Mouse (Mus musculus): Measurements from ENCODE around the gene Sirt5.

Gene Sirt5

DNA sequence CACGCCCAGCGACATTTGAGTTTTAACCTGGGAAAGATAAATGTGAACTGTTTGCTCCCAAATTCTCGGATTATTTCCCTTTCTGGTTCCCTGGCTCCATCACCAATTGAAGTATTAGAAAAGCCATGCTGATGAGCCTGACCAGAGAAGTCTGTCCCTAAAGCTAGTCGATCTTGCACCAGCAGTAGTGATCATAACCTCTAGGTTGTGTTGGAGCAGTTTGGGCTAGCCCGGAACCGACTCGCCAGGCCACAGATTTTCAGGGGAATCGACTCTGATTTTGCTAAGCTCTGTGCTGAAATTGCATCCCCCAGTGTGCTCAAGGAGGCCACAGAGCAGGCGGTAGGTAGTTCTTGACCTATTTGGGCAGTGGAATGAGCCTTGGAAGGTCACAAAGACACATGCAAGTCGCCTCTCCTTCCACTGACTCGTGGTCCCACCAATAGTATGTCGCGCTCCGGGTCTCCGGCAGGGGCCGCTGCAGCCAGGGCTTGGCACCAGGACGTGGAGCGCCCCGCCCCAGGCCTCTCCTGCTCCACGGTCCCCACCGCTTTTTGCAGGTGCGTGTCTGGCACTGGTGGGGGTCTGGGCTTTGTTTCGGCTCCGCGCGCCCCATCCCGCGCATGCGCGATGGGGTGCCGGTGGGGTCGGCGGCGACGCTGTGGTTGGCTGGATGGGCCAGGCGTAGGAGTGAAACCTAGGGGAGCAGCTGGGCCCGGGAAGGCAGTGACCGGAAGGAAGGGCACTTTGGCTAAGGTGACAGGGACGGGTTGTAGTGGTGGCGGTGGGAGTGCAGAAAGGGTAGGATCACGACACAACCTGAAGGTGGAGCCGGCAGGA, at the start of gene Sirt5:
Sirt5 (plus strand) TSS at position 512 of the 840 bp plus-strand sequence.
- peak; percentile 94 for DNase-seq

DNA sequence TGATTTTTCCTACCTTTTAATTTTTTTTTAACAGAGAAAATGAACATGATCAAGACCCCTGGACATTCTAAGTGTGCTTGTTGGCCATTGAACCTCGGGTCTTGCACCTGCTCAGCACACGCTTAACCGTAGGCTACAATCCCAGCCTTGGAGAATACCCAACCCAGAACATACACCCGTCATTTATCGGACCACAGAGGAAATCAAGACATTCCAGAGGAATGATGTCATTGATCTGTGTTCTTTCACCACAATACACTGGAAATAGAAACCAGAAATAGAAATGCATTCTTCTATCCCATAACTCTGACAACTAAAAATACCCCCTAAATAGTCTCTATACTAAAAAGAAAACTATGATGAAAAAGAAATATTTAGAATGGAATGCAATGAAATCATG, 47.9 kb upstream of the Sirt5 start:
- DNase-seq = peak; percentile 24

DNA sequence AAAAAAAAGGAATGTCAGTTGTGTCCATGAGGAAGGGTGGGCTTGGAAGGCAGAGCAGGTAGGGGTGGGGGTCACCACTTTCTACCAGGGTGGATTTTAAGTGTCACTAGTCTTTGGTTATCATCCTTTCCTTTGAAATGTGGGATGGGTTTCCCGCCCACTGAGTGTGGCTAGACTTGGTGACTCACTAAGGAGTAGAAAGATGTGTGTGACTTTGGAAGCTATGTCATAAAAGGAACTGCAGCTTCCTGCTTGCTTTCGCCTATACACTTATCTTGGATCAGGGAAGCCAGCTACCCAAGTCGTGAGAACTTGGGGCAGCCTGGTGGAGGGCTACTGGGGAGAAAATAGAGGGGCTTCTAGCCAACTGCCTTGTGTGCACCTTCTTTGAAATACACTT, 45.9 kb upstream of the Sirt5 start:
- no peak for DNase-seq

DNA sequence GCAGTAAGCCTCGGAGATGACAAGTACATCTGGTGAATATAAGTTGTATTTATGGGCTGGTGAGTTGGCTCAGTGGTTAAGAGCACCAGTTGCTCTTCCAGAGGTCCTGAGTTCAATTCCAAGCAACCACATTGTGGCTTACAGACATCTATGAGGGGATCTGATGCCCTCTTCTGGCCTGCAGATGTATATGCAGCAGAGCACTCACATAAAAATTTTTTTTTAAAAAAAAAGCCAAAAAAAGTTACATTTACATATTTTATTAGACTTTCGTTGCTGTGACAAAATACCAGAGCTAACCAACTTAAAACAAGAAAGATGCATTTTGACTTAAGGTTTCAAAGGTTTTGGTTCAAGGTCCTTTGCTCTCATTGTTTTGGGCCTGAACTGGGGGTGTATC, 43.8 kb upstream of the Sirt5 start:
- DNase-seq = no peak

DNA sequence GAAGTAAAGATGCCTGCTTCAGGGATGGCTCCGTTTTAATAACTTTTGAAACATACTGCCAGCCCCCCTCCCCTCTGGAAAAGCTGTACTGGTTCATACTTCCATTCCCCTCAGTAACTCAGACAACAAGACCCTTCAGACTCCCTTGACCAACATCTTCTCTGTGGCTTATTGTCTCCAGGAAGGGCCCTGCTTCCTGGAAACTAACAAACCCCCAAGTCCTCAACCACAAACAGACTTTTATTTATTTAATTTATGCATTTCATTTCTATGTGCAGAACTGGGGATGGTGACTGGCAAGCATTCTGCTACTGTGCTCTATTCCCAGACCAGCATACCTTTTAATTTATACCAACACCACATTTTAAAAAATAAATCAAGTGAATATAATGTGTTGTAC, 39.9 kb upstream of the Sirt5 start:
- DNase-seq = no peak

DNA sequence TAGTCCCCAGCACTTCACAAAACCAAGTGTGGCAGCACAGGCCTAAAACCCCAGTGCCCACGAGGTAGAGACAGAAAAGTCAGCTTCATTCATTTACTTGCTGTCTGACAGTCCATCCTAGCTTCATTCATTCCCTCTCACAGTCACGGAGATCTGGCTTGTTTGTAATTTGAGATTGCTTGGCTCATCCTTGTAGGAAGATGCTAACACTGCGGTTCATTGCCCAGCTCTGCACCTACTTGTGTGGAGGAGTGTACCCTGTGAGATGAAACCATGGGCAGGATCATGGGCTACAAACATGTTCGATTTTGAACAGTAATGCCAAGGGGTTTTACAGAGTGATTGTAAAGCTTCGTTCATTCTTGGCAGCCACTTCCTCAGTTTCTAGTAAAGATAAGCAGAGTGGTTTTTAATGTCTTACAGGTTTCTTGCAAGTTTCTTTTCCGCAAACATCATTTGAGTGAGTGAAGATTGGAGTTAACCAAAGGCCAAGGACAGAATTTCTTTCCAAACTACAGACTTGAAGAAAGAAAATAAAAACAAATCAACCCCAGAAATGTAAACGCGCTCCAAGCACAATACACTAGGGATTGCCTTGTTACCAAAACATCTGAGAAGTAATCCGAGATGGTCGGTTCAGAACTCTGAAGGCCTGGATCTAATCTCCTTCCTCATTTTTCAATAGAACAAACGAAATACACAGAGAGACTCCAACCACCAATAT, 33.4 kb upstream of the Sirt5 start:
- no peak for DNase-seq

DNA sequence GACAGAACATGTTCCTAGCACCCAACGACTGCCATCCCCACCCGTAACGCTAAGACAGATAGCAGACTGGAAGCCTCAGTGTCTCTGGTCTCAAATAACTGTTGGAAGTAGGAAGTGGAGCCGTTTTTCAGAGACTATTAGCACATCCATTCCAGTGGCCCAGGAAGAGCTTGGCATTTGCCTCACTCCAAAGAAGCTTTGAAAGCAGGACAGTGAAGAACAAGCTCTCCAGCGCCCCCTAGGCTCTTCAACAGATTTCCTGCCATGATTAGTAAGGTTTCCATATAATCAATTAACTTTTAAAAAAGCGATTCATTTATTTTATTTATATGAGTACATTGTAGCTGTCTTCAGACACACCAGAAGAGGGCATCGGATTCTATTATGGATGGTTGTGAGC, 32.7 kb upstream of the Sirt5 start:
- peak; percentile 72 for DNase-seq

DNA sequence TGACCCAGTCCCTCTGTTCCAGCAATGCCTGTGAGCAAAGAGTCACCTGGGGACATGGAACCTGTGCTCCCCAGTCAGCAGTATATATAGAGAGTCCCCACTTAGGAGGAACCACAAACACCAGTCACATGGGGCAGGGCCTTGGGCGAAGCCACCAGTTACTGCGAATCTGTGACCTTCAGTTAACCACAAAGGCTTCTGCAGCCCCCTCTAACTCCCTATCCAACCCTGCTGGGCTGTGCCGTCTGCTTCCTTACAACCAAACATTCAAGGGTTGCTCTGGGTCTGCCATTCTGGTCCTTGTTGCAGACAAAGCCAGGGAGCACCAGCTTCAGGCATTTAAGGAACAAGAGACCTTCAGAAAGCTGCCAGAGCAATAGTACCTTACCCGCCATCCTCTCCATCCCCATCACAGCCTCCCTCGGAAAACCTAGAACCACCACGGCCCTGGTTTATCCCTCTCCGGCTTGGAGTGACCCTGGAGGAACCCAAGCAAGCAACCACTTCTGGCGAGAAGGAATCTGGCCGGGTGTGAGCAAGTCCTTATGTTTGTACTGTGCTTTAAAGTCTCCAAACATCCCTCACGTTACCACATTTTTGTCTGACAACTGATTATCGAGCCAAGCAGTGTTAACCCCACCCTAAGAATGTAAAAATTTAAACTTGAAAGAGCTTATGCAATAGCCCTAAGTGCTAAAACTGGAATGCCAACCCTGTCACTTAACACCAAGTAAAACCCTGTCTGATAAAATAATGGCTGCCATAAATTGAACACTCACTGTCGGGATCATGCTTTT, 28.7 kb upstream of the Sirt5 start:
- peak; percentile 41 for DNase-seq

DNA sequence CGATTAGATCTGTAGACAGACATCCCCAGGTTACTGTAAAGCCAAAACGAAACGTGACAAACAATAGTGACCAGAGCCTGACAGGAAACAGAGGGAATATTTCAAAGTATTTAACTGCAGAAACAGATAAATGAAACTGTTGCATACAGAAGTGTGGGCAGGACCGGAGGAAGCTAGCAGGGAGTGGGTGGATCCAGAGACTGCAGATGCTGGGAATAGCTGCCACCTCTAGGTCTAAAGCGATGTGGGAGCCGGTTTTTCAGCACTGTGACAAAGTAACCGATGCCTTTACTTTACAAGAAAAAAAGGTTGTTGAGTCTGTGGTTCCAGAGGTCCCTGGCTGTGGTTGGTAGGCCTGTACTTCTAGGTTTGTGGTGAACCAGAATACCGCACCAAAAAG, 27.3 kb upstream of the Sirt5 start:
- DNase-seq = no peak

DNA sequence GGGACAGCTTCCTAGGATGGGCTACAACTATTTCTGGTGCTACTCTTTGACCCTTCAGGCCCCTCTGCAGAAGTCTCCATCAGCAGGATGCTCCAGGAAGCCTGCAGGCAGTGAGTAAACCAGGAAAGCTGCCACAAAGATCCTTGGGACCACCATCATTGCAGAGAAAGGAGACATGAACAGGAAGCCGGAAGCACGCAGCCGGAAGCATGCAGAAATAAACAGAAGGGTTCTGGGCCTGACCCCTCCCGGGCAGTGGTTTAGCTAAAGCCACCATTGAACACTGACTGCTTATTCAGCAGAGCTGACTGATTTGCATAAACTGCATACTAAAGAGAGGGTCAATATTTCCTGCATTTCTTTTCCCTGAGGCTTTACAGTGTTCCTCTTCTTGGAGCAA, 26.7 kb upstream of the Sirt5 start:
- peak; percentile 17 for DNase-seq

DNA sequence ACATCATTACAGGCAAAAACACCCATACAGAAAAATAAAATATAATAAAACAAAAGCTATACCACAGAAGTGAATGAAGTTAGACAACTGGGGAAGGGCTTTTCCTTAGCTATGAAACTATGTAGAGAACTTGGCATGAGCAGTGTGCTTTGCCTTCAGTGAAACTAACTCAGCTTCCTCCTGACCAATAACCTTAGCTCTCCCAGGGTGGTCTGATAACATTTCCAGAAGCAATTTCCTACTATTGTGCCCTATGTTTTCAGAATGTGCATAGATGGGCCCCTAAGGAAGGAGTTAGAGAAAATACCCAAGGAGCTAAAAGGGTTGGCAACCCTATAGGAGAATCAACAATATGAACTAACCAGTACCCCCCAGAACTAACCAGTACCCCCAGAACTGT, 18.5 kb upstream of the Sirt5 start:
- no peak for DNase-seq

DNA sequence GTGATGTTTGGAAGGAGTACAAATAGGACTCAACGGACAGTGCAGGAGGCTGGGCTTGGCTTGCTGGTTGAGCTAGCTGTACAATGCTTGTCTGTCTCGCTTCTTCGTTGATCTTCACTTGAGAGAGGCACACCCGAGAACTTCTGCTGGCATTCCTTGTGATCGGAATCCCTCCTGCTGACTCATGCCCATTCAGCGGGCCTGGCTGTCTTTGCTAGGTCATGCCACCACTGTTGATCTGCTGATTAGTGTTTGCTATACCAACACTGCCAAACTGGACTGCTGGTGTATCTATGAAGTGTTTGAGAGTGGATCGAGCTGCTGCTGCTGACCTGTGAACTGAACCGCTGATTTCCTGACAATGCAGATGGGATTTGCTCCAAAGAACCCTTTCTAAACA, 15.9 kb upstream of the Sirt5 start:
- peak; percentile 32 for DNase-seq

DNA sequence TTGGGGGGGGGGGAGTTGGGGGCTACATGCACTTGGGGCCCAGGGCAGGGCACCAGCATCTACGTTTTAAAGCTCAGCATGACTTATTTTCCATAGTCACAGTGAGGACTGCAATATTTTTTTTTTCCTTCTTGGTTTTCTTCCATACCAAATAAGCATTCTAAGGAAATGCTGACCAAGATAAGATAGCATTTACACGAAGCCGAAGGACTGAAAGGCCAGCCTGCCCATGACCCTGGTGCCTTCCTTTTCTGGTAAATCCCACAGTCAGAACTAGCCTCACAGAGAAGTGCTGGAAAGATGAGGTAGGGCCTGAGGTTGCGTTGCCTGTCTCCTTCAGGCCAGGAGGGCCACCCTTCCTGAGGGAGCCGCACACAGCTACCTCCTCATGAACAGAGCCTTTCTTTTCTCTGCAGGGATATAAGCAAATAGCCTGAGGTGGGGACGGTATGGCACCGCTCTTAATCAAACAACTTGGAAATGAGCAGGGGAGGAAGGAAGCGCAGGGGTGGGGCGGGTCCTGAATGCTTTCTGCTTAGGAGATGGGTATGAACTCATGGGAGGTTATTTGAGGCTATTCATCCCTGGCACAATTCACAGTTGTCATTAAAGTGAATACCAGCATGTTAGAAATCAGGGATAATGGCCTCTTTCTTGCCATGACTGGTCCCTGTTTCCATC, 14.7 kb upstream of the Sirt5 start:
- DNase-seq = peak; percentile 68

DNA sequence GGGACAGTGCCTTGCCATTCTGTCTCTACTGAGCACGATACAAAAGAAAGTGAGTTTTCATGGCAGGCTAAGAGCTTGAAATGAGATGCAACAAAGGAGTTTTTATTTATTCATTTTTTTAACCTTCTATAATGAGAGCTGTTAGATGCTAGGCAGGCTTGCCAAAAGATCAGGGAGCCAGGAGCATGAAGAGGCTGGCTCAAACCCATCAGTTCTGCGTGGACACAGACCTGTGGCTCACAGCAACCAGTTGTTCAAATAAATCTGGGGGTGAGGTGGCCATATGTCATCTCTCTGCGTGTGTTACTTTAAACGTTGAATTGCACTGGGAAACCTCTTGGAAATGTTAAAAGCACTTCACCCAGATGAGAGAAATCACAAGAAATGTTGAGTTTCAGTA, 11.9 kb upstream of the Sirt5 start:
- no peak for DNase-seq

DNA sequence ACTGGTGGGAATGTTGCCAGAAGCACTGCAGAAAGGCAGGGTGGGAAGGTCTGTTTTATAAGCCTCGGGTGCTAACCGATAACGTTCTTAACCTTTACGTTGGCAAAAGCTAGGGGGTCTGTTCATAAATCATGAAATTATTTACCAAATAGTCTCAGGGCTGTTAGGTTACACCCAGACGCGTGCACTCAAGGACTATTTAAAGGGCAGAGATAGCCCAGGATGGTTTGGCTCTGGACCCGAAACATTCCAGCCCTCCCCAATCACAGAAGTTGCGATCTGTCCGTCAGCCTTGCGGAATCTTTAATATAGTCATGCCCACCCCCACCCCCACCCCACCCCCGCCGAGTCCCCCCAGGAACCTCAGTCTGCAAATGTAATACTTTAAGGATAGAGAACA, 10.9 kb upstream of the Sirt5 start:
- no peak for DNase-seq

DNA sequence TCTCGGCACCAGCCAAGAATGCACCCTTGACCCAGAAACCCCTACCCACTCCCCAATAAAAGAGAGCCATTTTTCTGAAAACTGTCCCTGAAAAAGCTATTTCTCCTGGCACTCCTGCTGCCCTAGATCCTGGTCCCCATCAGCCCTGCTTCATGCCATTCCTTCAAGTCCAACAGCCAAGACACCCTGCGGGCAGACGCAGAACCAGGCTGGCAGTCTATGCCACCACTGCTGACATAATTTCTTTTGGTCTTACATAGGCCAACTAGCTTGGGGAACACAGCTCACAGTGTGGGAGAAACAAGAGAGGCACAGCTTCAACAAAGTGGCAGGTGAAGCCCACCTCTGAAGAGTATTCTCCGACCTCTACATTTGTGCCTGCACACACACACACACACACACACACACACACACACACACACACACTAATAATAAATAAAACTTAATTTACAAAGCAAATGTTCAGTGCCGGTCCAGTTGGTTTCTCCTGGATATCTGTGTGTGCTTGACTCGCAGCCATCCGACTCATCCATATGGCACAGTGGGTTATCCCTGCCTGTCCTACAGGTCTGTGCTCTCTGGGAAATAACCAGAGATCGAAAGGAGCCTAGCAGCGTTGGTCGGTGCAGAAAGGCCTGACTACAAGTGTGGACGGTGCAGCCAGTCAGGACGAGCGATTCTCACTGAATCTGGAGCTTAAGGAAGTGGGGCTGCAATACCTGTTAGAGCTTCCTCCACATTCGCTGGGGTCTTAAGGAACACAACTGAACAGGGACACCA, 8.8 kb upstream of the Sirt5 start:
- no peak for DNase-seq

DNA sequence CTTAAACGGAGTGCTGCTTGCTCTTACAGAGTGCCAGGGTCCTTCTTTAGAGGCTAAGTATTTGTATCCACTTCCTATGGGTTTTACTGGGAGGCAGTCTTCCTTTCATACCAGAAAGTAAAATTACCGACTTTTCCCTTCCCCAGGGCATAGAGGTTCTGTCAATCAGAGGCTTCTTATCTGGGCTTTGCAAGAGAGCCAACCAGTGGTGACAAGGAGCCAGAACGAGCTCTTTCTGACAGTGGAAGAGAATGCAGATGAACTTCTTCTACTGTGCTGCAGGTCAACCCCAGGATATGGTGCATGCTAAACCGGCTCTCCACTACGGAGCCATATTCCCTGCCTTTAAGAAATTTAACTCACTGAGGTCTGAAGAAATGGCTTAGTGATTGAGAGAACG, 4.8 kb upstream of the Sirt5 start:
- no peak for DNase-seq

DNA sequence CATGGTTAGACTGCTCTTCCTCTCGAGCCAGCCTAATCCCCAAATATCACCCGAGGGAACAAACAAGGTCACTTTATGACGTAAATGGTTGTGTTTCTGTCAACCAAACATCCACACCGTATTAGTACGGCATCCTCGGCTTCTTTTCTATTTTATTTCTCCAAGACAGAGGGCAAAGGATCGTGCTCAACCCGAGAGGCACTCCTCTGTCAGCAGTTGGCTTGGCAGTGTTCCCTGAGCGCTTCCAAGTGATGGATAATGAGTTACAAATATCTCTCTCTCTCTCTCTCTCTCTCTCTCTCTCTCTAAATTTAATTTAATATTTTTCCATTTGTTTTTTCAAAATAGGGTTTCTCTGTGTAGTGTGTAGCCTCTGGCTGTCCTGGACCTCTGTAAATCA, 2.9 kb upstream of the Sirt5 start:
- DNase-seq = peak; percentile 24

DNA sequence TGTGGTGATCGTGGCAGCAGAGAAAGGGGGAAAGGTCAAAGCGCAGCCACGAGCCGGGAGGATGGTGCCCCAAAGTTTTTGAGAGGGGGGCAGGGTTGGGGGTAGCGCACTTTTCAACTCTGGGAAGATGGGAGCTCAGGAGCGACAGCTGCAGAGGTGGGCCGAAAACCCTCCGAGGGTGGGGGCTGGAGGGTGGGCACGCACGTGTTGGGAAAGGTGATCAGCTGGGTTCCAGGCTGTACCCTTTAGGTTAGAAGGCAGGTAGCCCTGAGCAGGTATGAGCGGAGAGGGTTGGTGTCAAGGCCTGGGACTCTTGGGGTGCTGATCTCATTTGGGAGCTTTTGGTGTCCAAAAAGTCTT, 509 bp downstream of the Sirt5 start:
- no peak for DNase-seq

DNA sequence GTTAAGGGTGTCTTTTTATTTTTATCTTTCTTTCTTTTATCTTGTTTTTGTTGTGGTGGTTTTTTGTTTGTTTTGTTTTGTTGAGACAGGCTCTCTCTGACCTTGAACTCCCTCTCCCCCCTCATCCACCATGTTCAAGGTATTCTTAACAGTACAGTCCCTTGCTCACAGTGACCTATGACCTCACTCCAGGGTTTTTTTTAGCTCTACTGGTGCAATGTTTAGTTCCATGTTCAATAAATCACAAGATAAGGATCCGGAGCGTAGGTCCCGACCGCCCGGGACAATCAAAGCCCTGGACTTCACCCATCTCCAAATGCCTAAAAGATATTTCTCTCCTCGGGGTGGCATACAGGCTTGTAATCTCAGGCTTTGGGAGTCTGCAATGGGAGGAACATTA, 4.8 kb downstream of the Sirt5 start:
- DNase-seq = no peak

DNA sequence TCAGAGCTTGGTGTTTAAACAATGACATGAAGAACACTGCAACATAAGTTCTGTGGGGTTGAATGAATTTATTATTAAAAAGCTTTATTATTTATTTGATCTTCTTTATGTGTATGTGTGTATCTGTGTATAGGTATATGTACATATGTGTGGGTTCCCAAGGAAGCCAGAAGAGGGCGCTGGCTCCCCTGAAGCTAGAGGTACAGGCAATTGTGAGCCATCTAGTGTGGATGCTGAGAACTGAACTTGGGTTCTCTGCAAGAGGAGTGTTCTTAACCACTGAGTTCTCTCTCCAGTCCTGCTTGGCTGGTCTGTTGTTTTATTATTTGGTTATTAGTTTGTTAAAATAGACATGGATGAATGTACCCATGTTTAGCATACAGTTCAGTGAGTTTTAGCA, 7.6 kb downstream of the Sirt5 start:
- DNase-seq = no peak

DNA sequence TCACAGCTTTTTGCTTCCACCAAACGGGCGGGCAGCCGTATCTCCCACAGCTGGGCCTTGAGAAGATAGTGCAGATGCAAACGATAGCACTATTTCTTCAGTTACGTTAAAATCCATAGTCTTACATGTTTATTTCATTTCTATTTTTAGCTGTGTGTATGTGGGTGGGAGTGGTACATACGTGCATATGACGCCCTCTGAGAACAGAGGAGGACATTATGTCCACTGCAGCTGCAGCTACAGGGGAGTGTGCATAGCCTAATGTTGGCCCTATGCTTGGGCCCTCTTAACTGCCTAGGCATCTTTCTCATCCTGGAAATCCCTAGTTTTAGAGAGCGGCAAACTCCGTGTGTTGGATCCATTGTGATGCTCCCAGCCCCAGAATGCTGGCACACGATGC, 8.9 kb downstream of the Sirt5 start:
- DNase-seq = no peak
